Mouse (Mus musculus) leukemia stem cell, adult 10-12 weeks (primary cell): ENCODE results near the gene Tdp2. TPM values are rescaled to one million over a fixed set of nuclear protein-coding genes. Genes with fewer than 3 reads are reported as not detected.

Experiments used
- polyA plus RNA-seq: library from polyadenylated mRNA; stranded (reverse); fragments of >175 nt; gene quantifications from 2 replicates; pipeline ENCODE4 v1.2.3, GENCODE M21; 2012; ENCODE audit warnings: low replicate concordance

Gene Tdp2
- polyA plus RNA-seq = 20.6 and 36.1 TPM in 2 replicates

GRCm38 (mm10) chr13:24831353-24832130 is at the start of gene Tdp2, which contains the start of gene Acot13:
Gene Tdp2 (plus strand): TSS chr13:24831679.
Gene Acot13 (minus strand): TSS chr13:24831540.

GRCm38 (mm10) chr13:24801308-24801921 is 30.1 kb upstream of the Tdp2 start, which contains the start of gene BC005537:
Gene BC005537 (plus strand): TSS chr13:24801657.

GRCm38 (mm10) chr13:24844983-24845955 is 13.8 kb downstream of the Tdp2 start, which contains the start of gene D130043K22Rik:
Gene D130043K22Rik (plus strand): TSS chr13:24845135.

Other genes with a start within 250 kb of the Tdp2 start
- 8.4 and 17.9 TPM in 2 replicates for gene Ripor2, start 249.5 kb upstream of the Tdp2 start, polyA plus RNA-seq
- not detected in 2 replicates for gene Armh2, start 90.4 kb upstream of the Tdp2 start, polyA plus RNA-seq
- 1.1 and 3.3 TPM in 2 replicates for gene Gmnn, start 69.8 kb upstream of the Tdp2 start, polyA plus RNA-seq
- 73.7 and 119 TPM in 2 replicates for gene BC005537, start 30.0 kb upstream of the Tdp2 start, polyA plus RNA-seq
- 7.5 and 26.3 TPM in 2 replicates for gene Acot13, start 139 bp upstream of the Tdp2 start, polyA plus RNA-seq
- gene D130043K22Rik, start 13.5 kb downstream of the Tdp2 start, polyA plus RNA-seq = not detected in 2 replicates
- gene Aldh5a1, start 106.0 kb downstream of the Tdp2 start, polyA plus RNA-seq = 0.05 and 0.19 TPM in 2 replicates
- 0.03 TPM in 1 of 2 replicates, not detected in the other for gene Gpld1, start 111.5 kb downstream of the Tdp2 start, polyA plus RNA-seq
- 3.3 and 7.5 TPM in 2 replicates for gene Mrs2, start 188.7 kb downstream of the Tdp2 start, polyA plus RNA-seq
- not detected in 2 replicates for gene Dcdc2a, start 224.3 kb downstream of the Tdp2 start, polyA plus RNA-seq